Mouse (Mus musculus) hematopoietic stem cell, adult 5-6 weeks (primary cell): ENCODE data around the gene Tenm4. TPM values are rescaled to one million over a fixed set of nuclear protein-coding genes. Genes with fewer than 3 reads are reported as not detected.

ENCODE experiments used
- ATAC-seq, 2 experiments: fragments of 125-278 bp in 1 of 2; replicated peaks in 1 of 2; 2 replicates each; pipeline ENCODE4 v1.8.0; 2016 to 2017; ENCODE audit warnings: inconsistent platforms in 2 of 2, mild to moderate bottlenecking in 2 of 2, moderate number of reproducible peaks in 2 of 2, low read depth in 1 of 2, moderate TSS enrichment in 1 of 2; ENCODE audit not compliant: low FRiP score in 2 of 2, poor library complexity in 2 of 2, severe bottlenecking in 2 of 2, insufficient read depth in 1 of 2, low TSS enrichment in 1 of 2
- total RNA-seq: library from RNA; stranded (forward); fragments of 172-1452, 232-1000 nt; gene quantifications from 2 replicates; pipeline ENCODE4 v1.2.3, GENCODE M21; 2017

Tenm4 gene
- total RNA-seq, 1 experiment from 2014 or later, result not detected

DNA sequence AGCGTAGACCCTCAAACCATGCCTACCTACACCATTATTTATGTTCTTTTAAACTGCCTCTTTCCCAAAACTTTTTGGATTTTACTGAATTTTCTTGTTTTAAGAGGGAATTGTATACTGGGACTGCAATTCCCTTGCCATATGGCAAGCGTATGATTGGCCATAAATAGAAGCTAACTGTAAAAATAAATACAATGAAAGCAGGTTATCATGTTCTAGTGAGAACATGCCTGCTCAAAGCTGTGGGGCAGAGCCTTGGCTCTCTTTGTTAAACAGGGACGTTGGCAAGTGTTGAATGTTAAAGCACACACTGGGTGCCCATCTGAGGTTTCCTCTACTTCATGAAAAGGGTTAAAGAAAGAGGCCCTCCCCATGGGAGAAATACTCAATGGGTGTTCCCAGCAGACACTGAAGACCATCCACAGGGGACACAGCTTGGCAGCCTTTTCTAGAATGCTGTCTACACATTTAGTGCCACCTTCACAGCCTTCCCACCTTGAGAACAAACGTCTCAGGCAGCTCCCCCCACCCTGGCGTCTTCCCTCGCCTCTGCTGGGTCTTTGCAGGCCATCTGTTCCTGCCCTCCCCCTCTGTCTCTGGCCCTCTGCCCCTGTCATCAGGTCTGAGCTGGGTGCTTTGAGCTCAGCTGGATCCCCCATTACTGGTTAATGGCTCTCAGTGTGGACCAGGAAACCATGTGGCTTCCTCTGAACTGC, 480.7 kb downstream of the Tenm4 start:
- peak in 1 of 2 experiments; percentile 51; a peak in 1 of 4 replicates for ATAC-seq

DNA sequence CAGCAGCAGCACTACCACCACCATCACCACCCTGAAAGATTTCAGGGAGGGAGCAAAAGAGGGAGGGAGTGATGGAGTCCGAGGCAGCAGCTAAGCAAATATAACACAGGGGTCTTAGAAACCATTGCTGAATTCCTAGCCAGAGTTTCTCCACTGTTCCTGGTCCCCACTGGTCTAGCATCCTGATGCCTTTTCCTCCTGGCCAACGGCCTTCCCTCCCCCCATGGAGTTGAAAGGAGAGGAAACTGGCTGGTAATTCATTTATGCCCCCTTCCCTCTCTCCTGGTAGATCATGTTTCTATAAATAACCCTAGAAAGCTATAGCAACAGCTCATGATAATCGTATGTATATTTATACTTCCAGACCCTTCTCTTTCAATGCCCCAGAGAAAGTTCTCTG, 481.8 kb downstream of the Tenm4 start:
- no peak for ATAC-seq

DNA sequence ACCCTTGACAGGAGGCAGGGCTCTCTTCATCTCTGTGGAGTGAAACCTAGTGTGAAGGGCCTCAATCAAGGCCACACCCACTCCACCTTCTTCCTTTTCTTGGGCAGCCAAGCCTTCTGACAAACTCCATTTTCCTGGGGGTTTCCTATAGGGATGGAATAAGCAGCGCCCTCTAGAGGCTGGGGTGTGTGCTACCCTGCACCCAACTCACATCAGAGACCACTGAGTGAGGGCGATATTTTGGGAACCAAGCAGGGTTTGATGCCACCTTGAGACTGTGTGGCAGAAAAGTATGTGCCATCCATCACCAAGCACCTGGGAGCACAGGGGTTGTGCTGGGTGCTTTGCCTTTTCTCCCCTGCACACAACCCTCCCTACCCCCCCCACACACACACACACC, 483.2 kb downstream of the Tenm4 start:
- ATAC-seq, result no peak

DNA sequence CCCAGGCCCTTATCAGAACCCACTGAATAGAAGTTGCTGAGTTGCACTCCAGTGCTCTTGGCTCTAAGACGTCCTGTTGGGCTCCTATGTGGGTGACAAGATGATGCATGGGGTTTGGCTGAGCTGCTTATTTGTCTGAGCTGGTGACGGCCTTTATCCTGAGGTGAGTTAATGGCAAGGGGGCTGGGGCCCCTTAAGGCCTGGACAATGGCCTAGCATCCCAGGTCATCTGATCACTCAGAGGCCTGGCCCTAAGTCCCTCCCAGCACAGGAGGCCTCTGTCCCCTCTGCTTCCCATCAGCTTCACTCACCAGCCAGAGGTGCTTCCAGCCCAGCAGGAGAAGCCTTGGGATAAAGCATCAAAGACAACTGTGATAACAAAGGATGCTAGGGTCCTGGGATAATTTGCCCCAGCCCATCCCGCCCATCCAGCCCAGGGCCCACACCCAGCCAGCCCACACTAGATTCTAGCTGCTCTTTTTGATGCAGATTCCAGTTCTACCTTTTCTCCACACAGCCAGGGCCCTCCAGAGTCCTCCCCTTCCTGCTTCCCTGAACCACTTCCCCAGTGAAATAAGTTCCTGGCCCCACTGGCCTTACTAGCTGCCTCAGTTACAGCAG, 484.2 kb downstream of the Tenm4 start:
- no peak for ATAC-seq

- ATAC-seq, result peak; percentile 81 to 82
These were observed 486.2 kb downstream of the Tenm4 start for GRCm38 (mm10) chr7:96657101-96657830.

- ATAC-seq, result no peak
These were observed 487.0 kb downstream of the Tenm4 start for GRCm38 (mm10) chr7:96657857-96658580.

DNA sequence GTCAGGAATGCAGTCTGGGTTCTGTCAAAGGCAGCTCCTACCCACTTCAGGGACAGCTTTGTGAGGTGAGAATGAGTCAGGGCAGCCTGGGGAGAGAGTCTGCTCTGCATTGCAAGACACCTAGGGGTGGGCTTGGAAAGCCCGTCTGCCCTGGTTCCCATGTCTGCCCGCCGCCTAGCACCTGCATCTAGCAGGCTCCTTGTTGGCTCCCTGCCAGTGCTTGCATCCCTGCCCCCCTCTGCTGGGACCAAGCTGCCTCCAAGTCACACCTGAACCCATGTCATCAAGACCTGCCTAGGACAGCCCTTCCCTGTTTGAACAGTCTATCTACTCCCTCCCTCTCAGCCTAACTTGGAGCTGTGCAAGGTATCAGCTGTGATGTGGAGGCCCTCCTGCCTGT, 489.9 kb downstream of the Tenm4 start:
- ATAC-seq, result no peak

DNA sequence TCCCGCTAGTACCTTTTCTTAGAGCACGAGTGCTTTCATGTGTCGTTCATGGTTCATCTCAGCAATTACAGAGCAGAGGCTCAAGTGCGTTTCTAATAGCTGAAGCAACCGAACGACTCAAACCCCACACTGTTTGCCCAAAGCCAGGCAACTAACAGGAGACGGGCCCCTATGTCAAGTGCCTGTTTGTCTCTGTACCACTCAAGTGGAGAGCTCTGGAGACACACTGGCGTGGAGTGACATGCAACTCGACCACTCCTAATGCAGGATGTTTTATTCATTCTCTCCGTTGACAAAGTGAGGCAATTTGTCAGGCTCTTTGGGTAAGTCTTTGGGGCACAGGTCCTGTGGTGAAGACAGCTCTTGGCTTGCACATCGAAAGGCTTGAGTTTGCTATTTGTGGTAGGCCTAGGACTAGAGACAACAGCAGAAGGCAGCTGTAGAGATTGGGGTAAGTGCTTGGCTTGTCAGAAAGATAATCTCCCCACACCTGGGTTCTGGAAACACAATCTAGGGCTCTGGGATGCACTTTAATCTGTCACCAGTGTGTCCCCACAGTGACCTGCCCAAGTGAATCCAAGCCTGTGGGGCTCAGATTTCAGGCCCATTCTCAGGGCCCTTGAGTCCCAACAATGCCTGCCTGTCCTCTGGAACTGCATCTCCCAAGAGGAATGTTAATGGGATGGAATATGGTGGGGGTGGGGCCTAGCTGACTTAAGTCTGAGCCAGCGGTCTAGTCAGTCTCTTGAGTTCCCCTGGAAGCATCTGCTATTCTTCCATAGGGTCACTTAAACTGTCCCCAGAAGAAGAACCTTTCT, 490.5 kb downstream of the Tenm4 start:
- no peak for ATAC-seq

DNA sequence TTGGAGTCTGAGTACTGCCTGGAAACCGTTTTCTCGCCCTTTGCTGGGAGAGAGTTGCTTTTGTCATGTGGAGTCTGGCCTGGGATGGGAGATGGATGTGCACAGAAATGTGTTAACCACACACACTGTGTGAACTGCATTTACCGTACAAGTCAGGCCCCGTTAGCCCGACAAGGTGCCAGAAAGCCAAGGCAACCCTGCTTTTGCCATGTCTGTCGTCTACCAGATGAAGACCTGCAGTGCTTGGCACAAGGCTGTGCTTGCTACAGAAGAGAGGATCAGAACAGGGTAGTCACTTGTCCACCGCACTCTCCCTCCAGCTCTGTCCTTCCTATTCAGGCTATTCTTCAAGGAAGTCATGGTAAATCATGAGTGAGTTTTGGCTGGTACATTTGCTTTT, 492.3 kb downstream of the Tenm4 start:
- ATAC-seq, result no peak

DNA sequence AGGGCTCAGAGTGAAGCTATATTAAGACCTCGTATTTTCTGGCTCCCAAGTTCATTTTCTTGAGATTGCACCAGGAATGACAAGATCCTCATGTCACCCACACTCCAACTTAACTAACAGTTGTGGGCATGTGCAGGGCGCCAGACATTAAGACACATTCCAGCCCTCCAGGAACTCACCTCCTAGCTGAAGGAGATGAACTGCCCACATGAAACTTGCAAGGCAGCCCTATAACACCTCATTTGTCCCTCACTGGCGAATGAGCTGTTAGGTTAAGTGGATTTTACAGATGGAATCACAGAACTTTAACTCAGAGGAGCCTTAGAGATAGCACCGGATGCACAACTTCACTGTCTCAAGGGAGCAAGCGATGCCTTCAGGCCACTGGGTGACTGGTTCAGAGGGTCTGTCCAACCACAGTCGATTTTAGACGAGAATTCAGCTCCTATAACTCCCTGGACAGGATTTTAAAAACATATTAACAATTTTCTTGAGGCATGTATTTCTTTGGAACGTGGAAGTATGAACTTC, 495.4 kb downstream of the Tenm4 start:
- no peak for ATAC-seq

DNA sequence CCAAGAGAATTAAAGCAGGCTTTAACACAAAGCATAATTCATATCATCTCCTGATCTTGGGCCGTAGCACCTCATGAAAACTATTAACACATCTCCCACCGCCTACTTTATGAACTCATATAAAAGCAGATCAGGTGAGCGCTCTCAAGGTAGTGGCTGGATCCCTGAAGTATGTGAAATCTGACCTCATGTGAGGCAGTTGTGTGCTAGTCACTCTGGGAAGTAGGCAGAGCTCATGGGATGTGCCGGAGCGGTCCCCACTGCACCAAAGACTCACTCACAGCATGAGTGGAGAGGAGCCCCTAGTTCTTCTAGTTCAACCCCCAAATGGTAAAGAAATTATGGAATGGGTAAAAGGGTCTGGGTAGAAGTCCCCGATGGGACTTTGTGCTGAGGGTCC, 496.6 kb downstream of the Tenm4 start:
- no peak for ATAC-seq

- no peak for ATAC-seq
These were observed 499.0 kb downstream of the Tenm4 start for GRCm38 (mm10) chr7:96670095-96670494.

- peak; percentile 45 to 56; a peak in 3 of 4 replicates for ATAC-seq
These were observed 501.4 kb downstream of the Tenm4 start for GRCm38 (mm10) chr7:96672322-96672914.

- no peak for ATAC-seq
These were observed 506.0 kb downstream of the Tenm4 start for GRCm38 (mm10) chr7:96677082-96677481.

DNA sequence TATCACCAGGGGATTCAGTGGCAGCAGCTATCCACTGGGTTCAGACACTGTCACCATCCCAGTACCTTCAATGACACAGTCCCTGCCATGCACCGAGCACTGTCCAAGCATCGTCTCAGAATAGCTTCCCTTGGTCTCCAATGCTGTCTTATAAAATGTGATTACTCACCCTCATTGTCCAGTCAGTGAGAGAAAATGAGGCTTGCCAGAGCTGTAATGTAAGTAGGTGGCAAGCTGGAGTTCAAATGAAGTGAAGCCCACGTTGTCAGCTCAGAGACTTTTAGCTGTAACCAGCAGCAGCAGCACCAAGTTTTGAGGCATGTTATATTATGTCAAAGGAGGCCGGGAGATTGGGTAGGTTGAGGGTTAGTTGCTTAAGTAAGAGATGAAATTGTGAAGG, 507.2 kb downstream of the Tenm4 start:
- no peak for ATAC-seq

DNA sequence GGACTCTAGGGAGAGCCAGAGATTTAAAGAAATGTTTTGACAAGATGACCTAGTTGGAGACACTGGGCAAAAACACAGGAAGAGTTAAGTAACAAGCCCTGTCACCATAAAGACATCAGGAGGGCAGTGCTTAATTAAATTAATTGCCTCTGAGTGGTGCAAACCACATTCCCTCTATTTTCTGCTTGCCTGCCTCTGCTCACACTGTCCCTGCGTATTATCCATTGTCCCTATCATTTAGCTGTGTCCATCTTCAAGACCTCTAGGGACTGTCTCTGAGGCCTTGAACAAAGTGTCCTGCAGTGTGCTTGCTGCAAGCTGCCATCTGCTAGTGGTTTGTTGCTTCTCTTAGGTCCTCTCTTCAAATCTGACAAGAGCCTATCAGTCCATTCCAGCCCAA, 508.7 kb downstream of the Tenm4 start:
- ATAC-seq, result no peak

DNA sequence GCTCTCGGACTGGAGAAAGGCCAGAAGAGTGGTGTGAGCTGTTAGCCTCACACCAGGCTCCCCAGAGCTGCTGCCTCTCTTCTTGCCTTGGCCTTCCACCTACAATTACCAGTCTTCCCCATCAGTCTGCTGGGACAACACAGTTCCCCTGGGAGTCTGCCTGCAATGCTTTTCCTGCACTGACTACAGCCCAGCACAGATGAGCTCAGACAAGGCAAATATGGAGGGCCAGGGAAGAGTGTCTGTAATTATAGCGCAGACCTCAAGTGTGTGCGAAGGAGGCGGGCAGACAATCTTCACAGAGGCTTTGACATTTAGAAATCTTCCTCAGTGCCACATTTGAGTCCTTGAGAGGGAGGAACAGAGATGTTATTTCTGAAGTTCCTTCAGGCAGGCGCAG, 509.4 kb downstream of the Tenm4 start:
- no peak for ATAC-seq
